Mouse (Mus musculus): Measurements from ENCODE around the gene Atp5d.

- no peak for TF ChIP-seq CTCF (conservative IDR thresholded peaks at IDR 0.05; ENCODE audit: low read length)
- no peak for TF ChIP-seq NANOG (IDR thresholded peaks at IDR 0.05; ENCODE audit: borderline replicate concordance, low read length)
- TF ChIP-seq POU5F1 (IDR thresholded peaks at IDR 0.05; ENCODE audit: borderline replicate concordance, low read length) = no peak
Measured at GRCm38 (mm10) chr10:80105460-80105859, 33.0 kb upstream of the Atp5d start, which contains the start of gene Sbno2.

All from E14TG2a.4 (cell line).